Mouse (Mus musculus): ENCODE results near the gene Fam13a. TPM values are rescaled to one million over a fixed set of nuclear protein-coding genes. Genes with fewer than 3 reads are reported as not detected.

The Fam13a gene
- polyA plus RNA-seq, 1 experiment from 2014 or later, result 10.1 TPM

Other genes with a start within 250 kb of the Fam13a start
- gene Herc3, start 193.1 kb downstream of the Fam13a start, polyA plus RNA-seq (2014; fragmentation: Nextera tagmentation; extraction: Ambion mirVana), result 10.4 and 13.8 TPM in 2 replicates
- gene Nap1l5, start 117.5 kb downstream of the Fam13a start, polyA plus RNA-seq (2014; fragmentation: Nextera tagmentation; extraction: Ambion mirVana), result 5.9 and 6.8 TPM in 2 replicates
- gene Tigd2, start 184.3 kb upstream of the Fam13a start, polyA plus RNA-seq (2014; fragmentation: Nextera tagmentation; extraction: Ambion mirVana), result 13.1 and 13.4 TPM in 2 replicates